Mouse (Mus musculus): ENCODE data around the gene Gdpd5. TPM values are rescaled to one million over a fixed set of nuclear protein-coding genes. Genes with fewer than 3 reads are reported as not detected.

Gene Gdpd5
- polyA plus RNA-seq (2014; fragmentation: Illumina TruSeq; extraction: RNeasy Lipid Tissue Mini Kit (QIAGEN cat#74804); ENCODE audit: low read depth, low replicate concordance), result 18.2 TPM

DNA sequence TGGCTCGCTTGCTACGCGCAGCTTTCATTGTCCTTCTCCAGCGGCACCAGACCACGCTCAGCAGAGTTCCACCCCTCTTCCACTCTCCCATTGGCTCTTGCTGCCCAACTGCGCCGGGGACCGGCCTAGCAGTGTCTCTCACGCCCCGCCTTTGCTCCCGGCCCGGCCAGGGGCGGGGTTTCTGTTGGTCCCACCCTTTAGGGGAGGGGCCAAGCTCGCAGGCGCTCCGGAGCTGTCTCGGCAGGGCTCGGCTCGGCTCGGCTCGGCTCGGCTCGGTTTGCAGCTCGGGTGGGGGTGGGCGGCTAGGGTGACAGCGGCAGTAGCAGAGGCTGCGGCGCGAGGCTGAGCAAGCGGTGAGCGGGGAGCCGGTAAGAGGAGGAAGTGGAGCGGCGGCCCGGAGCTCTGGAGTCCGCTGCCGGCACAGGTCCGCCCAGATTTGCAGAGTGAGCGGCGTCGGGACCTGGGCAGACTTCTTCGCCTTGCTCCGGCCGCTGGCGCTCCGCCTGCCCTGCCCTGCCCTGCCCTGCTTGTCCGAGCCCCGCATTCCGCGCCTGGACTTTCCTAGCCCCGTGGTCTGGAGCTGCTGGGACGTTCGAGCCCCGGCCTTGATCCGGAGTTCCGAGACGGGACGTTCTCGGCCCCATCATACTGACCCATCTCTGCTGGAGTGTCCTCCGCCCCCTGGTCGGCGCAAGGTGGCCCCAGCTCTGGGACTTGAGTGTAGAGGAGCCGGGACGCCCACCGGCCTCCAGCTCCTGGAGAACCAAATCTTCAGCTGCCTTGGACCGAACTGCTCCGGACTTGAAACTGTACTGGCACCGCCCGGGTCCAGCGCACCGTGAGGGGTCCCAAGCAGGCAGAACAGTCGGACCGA, at the start of gene Gdpd5:
TSS of gene Gdpd5 (plus strand) at position 201 of the 874 bp plus-strand sequence.

DNA sequence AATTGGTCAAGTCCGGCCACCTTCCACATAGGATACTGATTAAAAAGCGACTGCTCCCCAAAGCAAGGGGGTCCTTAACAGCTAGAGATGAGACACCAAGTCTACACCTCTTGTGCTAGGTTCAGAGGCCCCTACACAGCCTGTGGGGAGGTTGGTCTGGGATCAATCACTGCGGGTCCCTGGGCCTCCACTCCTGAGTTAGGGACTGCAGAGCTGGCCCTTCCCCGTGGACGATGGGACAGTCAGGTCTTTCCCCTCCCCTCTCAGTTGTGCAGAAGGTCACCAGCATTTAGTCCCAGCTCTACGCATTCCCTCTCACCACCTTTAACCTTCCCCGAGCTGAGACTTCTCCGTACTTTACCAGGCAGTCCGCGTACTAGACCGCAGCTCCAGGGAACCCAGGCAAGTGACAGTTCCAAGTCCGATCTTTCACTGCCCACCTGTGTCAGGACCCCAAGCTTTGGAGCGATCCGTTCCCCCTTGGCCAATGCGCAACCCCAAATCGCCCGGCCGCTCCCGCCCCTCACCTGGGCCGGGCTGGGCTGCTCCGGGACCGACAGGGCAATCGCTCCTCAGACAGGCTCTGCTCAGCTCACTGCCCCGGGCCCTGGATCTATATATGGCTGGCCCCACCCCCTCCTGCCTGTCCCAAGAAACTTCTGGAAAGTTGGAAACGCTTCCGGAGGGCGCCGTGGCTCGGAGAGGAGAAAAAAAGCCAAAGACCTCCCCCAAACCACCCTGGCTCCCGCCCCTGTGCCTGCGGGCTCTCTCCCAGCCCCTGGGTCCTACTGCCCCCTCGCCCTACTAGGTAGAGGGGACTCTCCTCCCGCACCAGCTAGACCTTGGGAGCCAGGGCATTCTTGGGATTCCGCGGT, 28.5 kb upstream of the Gdpd5 start, which contains the start of gene Serpinh1:
TSS of gene Serpinh1 (minus strand) at position 714 of the 875 bp plus-strand sequence.

DNA sequence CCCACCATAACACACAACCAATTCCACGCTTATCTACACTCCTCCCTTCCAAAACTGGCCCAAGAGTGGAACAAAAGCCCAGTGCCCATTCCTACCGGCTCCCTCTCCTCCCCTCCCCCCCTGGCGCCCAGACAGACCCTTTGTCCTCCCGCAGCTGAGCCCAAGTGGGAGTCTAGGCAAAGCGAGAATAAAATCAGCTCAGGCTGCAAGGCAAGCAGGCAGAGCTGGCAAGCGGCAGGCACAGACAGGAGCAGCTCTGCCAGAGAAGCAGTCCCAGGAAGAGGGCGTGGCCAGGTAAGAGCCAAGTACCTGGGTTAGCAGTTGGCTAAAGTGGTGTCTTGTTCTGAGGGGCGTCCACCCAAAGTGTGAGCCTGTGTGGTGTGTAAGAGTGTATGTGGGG, 84.6 kb downstream of the Gdpd5 start, which contains the start of gene Klhl35:
TSS of gene Klhl35 (plus strand) at position 194 of the 400 bp plus-strand sequence.

DNA sequence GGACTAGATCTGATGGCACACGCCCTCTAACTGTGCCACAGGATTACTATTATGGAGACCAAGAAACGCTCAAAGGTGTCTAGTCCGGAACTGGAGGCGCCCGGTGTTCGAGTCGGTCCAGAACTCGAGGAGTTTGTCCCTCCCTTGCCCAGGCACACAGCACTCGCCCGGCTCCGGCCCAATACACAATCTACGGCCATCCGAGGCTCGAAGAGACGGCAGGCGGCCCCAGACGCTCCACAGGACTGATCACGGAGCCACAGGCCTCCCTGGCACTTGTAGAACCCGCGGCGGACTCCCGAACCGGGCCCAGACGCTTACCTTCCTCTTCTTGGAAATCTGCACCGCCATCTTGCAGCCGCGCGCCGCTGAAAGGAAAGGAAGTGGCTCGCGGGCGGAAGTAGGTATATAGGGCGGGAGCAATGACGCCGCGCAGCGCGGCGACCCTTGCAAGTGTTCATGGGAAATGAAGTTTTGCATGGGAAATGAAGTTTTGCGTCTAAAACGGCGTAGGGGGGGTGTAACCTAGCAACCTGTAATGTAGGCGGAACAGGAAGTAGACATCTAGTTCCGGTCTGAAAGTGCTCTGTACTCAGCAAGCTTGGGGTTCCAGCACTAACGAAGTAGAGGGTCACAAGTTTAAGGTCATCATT, 102.2 kb downstream of the Gdpd5 start, which contains the start of gene Rps3:
TSS of gene Rps3 (minus strand) at position 468 of the 653 bp plus-strand sequence.

Other genes with a start within 250 kb of the Gdpd5 start
- 10.9 TPM for gene Uvrag, start 240.3 kb upstream of the Gdpd5 start, polyA plus RNA-seq (2014; fragmentation: Illumina TruSeq; extraction: RNeasy Lipid Tissue Mini Kit (QIAGEN cat#74804); ENCODE audit: low read depth, low replicate concordance)
- gene Dgat2, start 198.7 kb upstream of the Gdpd5 start, polyA plus RNA-seq (2014; fragmentation: Illumina TruSeq; extraction: RNeasy Lipid Tissue Mini Kit (QIAGEN cat#74804); ENCODE audit: low read depth, low replicate concordance), result 337 TPM
- not detected for gene Mogat2, start 142.8 kb upstream of the Gdpd5 start, polyA plus RNA-seq (2014; fragmentation: Illumina TruSeq; extraction: RNeasy Lipid Tissue Mini Kit (QIAGEN cat#74804); ENCODE audit: low read depth, low replicate concordance)
- gene Map6, start 114.0 kb upstream of the Gdpd5 start, polyA plus RNA-seq (2014; fragmentation: Illumina TruSeq; extraction: RNeasy Lipid Tissue Mini Kit (QIAGEN cat#74804); ENCODE audit: low read depth, low replicate concordance), result 5.0 TPM
- gene Serpinh1, start 28.2 kb upstream of the Gdpd5 start, polyA plus RNA-seq (2014; fragmentation: Illumina TruSeq; extraction: RNeasy Lipid Tissue Mini Kit (QIAGEN cat#74804); ENCODE audit: low read depth, low replicate concordance), result 258 TPM
- not detected for gene Klhl35, start 84.6 kb downstream of the Gdpd5 start, polyA plus RNA-seq (2014; fragmentation: Illumina TruSeq; extraction: RNeasy Lipid Tissue Mini Kit (QIAGEN cat#74804); ENCODE audit: low read depth, low replicate concordance)
- 624 TPM for gene Rps3, start 102.3 kb downstream of the Gdpd5 start, polyA plus RNA-seq (2014; fragmentation: Illumina TruSeq; extraction: RNeasy Lipid Tissue Mini Kit (QIAGEN cat#74804); ENCODE audit: low read depth, low replicate concordance)
- gene Arrb1, start 154.1 kb downstream of the Gdpd5 start, polyA plus RNA-seq (2014; fragmentation: Illumina TruSeq; extraction: RNeasy Lipid Tissue Mini Kit (QIAGEN cat#74804); ENCODE audit: low read depth, low replicate concordance), result 18.8 TPM
- gene Tpbgl, start 245.7 kb downstream of the Gdpd5 start, polyA plus RNA-seq (2014; fragmentation: Illumina TruSeq; extraction: RNeasy Lipid Tissue Mini Kit (QIAGEN cat#74804); ENCODE audit: low read depth, low replicate concordance), result 2.2 TPM

Data from heart, adult 10 weeks (tissue).